ENCODE assay signal across 19 mouse cellular contexts in genomic region chr15:8667849-8668522, GRCm38 (mm10). TPM values are rescaled to one million over a fixed set of nuclear protein-coding genes. Genes with fewer than 3 reads are reported as not detected.
DNase-seq lines count a peak whose midpoint lies in the region; ATAC-seq and TF ChIP-seq lines count a peak whose summit lies in the region.
"Had no signal": no experiment of that assay in that cellular context is flagged by ENCODE, and none has a peak within 500 bp of the region (broad histone marks: within the 10 kb centered on the region; RNA-seq: fewer than 3 reads in every experiment).

No protein-coding gene starts in this region.

- H3K27ac ChIP-seq in kidney, postnatal 0 days = no peak overlapping the region
- no peak overlapping the region for H3K27ac ChIP-seq in kidney, adult 2 months (ENCODE audit: insufficient read depth, low read depth, low read length)
- H3K27ac ChIP-seq in embryonic fibroblast, embryonic 13.5 days (ENCODE audit: insufficient read depth, low read length) = peak overlapping the region; percentile 16
- H3K27ac ChIP-seq in stomach, postnatal 0 days (replicated peaks) = no peak overlapping the region
- H3K27ac ChIP-seq: forebrain, embryonic 12.5 days; hindbrain, embryonic 13.5 days had no signal

- DNase-seq in heart, adult 11 months = peak; percentile 86
- no peak for DNase-seq in heart, postnatal 14 days
- no peak for DNase-seq in kidney, postnatal 0 days (ENCODE audit: low spot score)
- DNase-seq in kidney, adult 2 months = no peak
- DNase-seq in stomach, postnatal 0 days (ENCODE audit: low spot score) = no peak
- DNase-seq in left cerebral cortex, adult 8-10 months (ENCODE audit: low spot score in 2 of 2) = no peak
- DNase-seq: adrenal gland, adult 8-10 months; B cell, adult 2 months; cerebellum, adult 18-20 months; gastrocnemius, postnatal 36 days; kidney, postnatal 36 days; lung, postnatal 10 days; midbrain, embryonic 14.5 days; thymus, postnatal 36 days had no signal

- H3K9ac ChIP-seq in kidney, postnatal 0 days (ENCODE audit: low read depth, low read length) = no peak overlapping the region
- no peak overlapping the region for H3K9ac ChIP-seq in stomach, postnatal 0 days (ENCODE audit: low read length)
- H3K9ac ChIP-seq: forebrain, embryonic 12.5 days; hindbrain, embryonic 13.5 days had no signal

- TF ChIP-seq EP300 in stomach, postnatal 0 days (optimal IDR thresholded peaks at IDR 0.05) = no peak

- intact Hi-C loops in heart, postnatal 14 days (cut with DNase I) = no loop called here

- no peaks in the 10 kb centered on the region for H3K36me3 ChIP-seq in kidney, postnatal 0 days (ENCODE audit: insufficient read depth, low read length)
- H3K36me3 ChIP-seq in kidney, adult 2 months (ENCODE audit: control insufficient read depth, insufficient read depth, low read length) = no peaks in the 10 kb centered on the region
- no peaks in the 10 kb centered on the region for H3K36me3 ChIP-seq in stomach, postnatal 0 days (ENCODE audit: control insufficient read depth, insufficient read depth, low read length)
- H3K36me3 ChIP-seq: forebrain, embryonic 12.5 days; hindbrain, embryonic 13.5 days had no signal

- WGBS in kidney, postnatal 0 days = 81% methylated on average over 25 of the region's 25 CpGs
- 66% methylated on average over 25 of the region's 25 CpGs for WGBS in kidney, adult 2 months
- WGBS in stomach, postnatal 0 days = 91% methylated on average over 25 of the region's 25 CpGs

- ATAC-seq in kidney, postnatal 0 days (replicated peaks; ENCODE audit: low FRiP score, low read depth) = peak; percentile 36
- no peak for ATAC-seq in stomach, postnatal 0 days (ENCODE audit: low FRiP score, low TSS enrichment)

- H3K27me3 ChIP-seq in kidney, postnatal 0 days (ENCODE audit: insufficient read depth, low read length) = no peaks in the 10 kb centered on the region
- H3K27me3 ChIP-seq in kidney, adult 2 months (replicated peaks; ENCODE audit: control insufficient read depth, insufficient read depth, low read length) = no peaks in the 10 kb centered on the region
- H3K27me3 ChIP-seq in stomach, postnatal 0 days (ENCODE audit: control insufficient read depth, insufficient read depth, low read length) = no peaks in the 10 kb centered on the region
- H3K27me3 ChIP-seq: forebrain, embryonic 12.5 days; hindbrain, embryonic 13.5 days had no signal

- no peak overlapping the region for H3K4me2 ChIP-seq in kidney, postnatal 0 days (ENCODE audit: low read length)
- no peak overlapping the region for H3K4me2 ChIP-seq in stomach, postnatal 0 days (replicated peaks; ENCODE audit: low read depth)
- H3K4me2 ChIP-seq: forebrain, embryonic 12.5 days; hindbrain, embryonic 13.5 days had no signal

- TF ChIP-seq POLR2A in kidney, adult 2 months (IDR thresholded peaks at IDR 0.05; ENCODE audit: low read depth, low read length) = no peak
- TF ChIP-seq POLR2A in embryonic fibroblast, embryonic 13.5 days (IDR thresholded peaks at IDR 0.05; ENCODE audit: low read depth, low read length) = no peak

- no peak overlapping the region for H3K4me3 ChIP-seq in kidney, postnatal 0 days (replicated peaks; ENCODE audit: low read depth, low read length)
- H3K4me3 ChIP-seq in kidney, adult 2 months (ENCODE audit: insufficient read depth, low read depth, low read length) = no peak overlapping the region
- no peak overlapping the region for H3K4me3 ChIP-seq in embryonic fibroblast, embryonic 13.5 days (ENCODE audit: insufficient read depth, low read length)
- H3K4me3 ChIP-seq in stomach, postnatal 0 days (ENCODE audit: low read depth, low read length) = no peak overlapping the region
- H3K4me3 ChIP-seq: forebrain, embryonic 12.5 days; hindbrain, embryonic 13.5 days; myocyte had no signal

- H3K9me3 ChIP-seq in kidney, postnatal 0 days (replicated peaks; ENCODE audit: low read length) = no peaks in the 10 kb centered on the region
- H3K9me3 ChIP-seq in stomach, postnatal 0 days (ENCODE audit: control insufficient read depth, low read length) = no peaks in the 10 kb centered on the region
- H3K9me3 ChIP-seq: forebrain, embryonic 12.5 days; hindbrain, embryonic 13.5 days had no signal

- H3K4me1 ChIP-seq in kidney, postnatal 0 days (replicated peaks; ENCODE audit: insufficient read depth, low read length) = 0 out of 2 replicates have a peak, but pooled peaks cover 2% of the 10 kb centered on the region
- no peaks in the 10 kb centered on the region for H3K4me1 ChIP-seq in kidney, adult 2 months (ENCODE audit: control insufficient read depth, insufficient read depth, low read length)
- H3K4me1 ChIP-seq in embryonic fibroblast, embryonic 13.5 days (ENCODE audit: control insufficient read depth, insufficient read depth, low read length) = no peaks in the 10 kb centered on the region
- no peaks in the 10 kb centered on the region for H3K4me1 ChIP-seq in stomach, postnatal 0 days (replicated peaks; ENCODE audit: control insufficient read depth, insufficient read depth)

- TF ChIP-seq CTCF in kidney, postnatal 0 days (IDR thresholded peaks at IDR 0.05; ENCODE audit: low read depth) = no peak
- no peak for TF ChIP-seq CTCF in kidney, adult 2 months (conservative IDR thresholded peaks at IDR 0.05; ENCODE audit: insufficient read depth, insufficient read length, low read depth, low read length)
- no peak for TF ChIP-seq CTCF in embryonic fibroblast, embryonic 13.5 days (IDR thresholded peaks at IDR 0.05; ENCODE audit: borderline replicate concordance, insufficient read depth, low read length)
- TF ChIP-seq CTCF in stomach, postnatal 0 days (IDR thresholded peaks at IDR 0.05; ENCODE audit: low read depth) = no peak

RNA-seq across cellular contexts. Expression of gene Slc1a3, which starts 42.6 kb away (rescaled TPM):
- total RNA-seq in heart, postnatal 14 days (2021) = 1 to 10 TPM; 1.9 to 3.2 TPM
- 8.5 and 9.8 TPM in 2 replicates for polyA plus RNA-seq in kidney, postnatal 0 days (2015; fragmentation: Nextera tagmentation; extraction: Ambion mirVana)
- 4.2 and 6.4 TPM in 2 replicates for polyA plus RNA-seq in kidney, adult 2 months (2012; rRNA removed)
- 6.8 and 22.8 TPM in 2 replicates for polyA plus RNA-seq in embryonic fibroblast, embryonic 13.5 days (2011; ENCODE audit: insufficient read length, low read depth, missing spikeins)
- polyA plus RNA-seq in stomach, postnatal 0 days (2015; fragmentation: Nextera tagmentation; extraction: Ambion mirVana) = 4.8 and 5.6 TPM in 2 replicates
- total RNA-seq in left cerebral cortex, adult 8-10 months (2022) = 100 to 1,000 TPM; 285 to 336 (median 314) TPM
- total RNA-seq: neutrophil, adult 5-6 weeks had no signal
